Mouse (Mus musculus): ENCODE data around the gene Gcm1. TPM values are rescaled to one million over a fixed set of nuclear protein-coding genes. Genes with fewer than 3 reads are reported as not detected.

Gene Gcm1
- not detected in 2 replicates for polyA plus RNA-seq (2012; ENCODE audit: low replicate concordance)

DNA sequence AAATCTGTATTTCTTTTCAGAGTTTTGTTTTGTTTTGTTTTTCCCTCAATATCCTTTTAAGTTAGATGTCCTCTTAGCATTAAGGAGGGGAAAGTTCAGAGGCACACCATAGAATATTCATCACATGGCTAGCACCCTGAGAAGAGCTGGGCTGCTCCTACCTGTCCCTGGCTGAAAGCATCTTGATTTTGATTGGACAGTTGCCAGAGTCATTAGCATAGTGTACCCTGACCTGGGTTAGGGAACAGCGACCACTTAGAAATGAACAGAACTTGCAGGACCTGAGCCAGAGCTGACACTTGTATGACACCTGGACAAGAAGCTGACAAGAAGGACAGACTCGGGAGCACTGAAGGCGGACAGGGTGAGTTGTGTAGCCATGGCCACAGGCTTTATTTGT lies at the start of gene Gcm1:
Gcm1 (plus strand) TSS at position 248 of the 400 bp plus-strand sequence.

DNA sequence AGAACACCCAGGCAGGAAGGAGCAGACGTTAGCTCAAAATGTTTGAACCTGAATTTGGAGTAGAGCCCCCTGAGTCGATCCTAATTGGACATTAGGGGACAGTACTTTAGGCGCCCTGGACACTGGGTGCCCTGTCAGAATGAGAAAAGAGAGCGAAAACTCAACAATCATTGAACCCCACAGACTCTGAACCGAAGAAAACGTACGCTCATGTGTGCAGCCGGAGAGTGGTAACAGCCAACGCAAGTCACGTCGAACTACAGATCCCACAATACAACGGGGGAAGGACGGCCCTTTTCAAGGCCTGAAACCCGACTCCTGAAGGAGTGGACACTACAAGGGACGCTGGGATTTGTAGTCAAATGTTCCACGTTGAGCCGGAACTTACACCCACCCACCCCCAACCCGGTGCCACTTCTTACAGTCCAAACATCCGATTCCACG lies 57.1 kb downstream of the Gcm1 start, which contains the start of the genes Fbxo9 and Ick:
Fbxo9 (minus strand) TSS at position 270 of the 444 bp plus-strand sequence.
Ick (plus strand) TSS at position 397 of the 444 bp plus-strand sequence.

Other genes with a start within 250 kb of the Gcm1 start
- gene Elovl5, start 134.6 kb upstream of the Gcm1 start, polyA plus RNA-seq (2012; ENCODE audit: low replicate concordance): 2.3 and 13.0 TPM in 2 replicates
- 78.7 and 92.6 TPM in 2 replicates for gene Fbxo9, start 57.1 kb downstream of the Gcm1 start, polyA plus RNA-seq (2012; ENCODE audit: low replicate concordance)
- gene Ick, start 57.3 kb downstream of the Gcm1 start, polyA plus RNA-seq (2012; ENCODE audit: low replicate concordance): 15.1 and 15.2 TPM in 2 replicates
- 0.25 TPM in 1 of 2 replicates, not detected in the other for gene Gsta4, start 130.8 kb downstream of the Gcm1 start, polyA plus RNA-seq (2012; ENCODE audit: low replicate concordance)
- not detected in 2 replicates for gene Gsta1, start 178.7 kb downstream of the Gcm1 start, polyA plus RNA-seq (2012; ENCODE audit: low replicate concordance)
- not detected in 2 replicates for gene Gm3776, start 205.2 kb downstream of the Gcm1 start, polyA plus RNA-seq (2012; ENCODE audit: low replicate concordance)
- not detected in 2 replicates for gene Gm10639, start 238.0 kb downstream of the Gcm1 start, polyA plus RNA-seq (2012; ENCODE audit: low replicate concordance)